Mouse (Mus musculus) ES-Bruce4 (cell line): ENCODE results near the gene Slc10a3.

Experiments used
- CTCF ChIP-seq: IDR thresholded peaks from one replicate; pipeline ENCODE4 v1.8.1; 2011; ENCODE audit warnings: low read depth, low read length
- EP300 ChIP-seq: IDR thresholded peaks from 2 replicates; pipeline ENCODE4 v1.6.1; 2011; ENCODE audit warnings: low read depth, low read length; ENCODE audit not compliant: insufficient read depth
- POLR2A ChIP-seq: IDR thresholded peaks from one replicate; pipeline ENCODE4 v1.8.1; 2011; ENCODE audit warnings: low read length; ENCODE audit not compliant: insufficient read depth

DNA sequence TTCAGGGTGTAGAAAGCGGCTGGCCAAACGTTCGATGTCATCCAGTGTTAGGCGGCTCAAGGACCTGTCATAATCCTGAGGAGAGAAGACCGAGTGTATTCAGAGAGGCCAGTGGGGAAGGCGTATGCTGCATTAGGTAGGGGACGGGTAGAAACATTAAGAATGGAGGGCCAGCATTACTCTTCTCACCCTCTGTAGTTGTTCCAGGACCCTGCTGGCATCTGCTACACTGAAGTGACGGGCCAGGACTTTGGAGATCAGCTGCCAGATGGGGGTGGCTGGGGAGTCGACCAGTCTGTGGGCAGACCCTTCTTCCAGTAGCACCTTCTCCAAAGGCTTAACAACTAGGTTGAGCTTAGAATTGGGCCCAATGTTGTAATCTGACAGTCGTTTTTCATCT, 5.6 kb downstream of the Slc10a3 start:
- TF ChIP-seq CTCF (no peak), POLR2A (no peak), EP300 (no peak)
